Mouse (Mus musculus): ENCODE results near the gene Cdkl4. TPM values are rescaled to one million over a fixed set of nuclear protein-coding genes. Genes with fewer than 3 reads are reported as not detected.

The Cdkl4 gene
- polyA plus RNA-seq, 1 experiment from 2014 or later: 0.18 TPM

Other genes with a start within 250 kb of the Cdkl4 start
- 1.6 and 2.4 TPM in 2 replicates for gene Gm10190, start 204.3 kb downstream of the Cdkl4 start, polyA plus RNA-seq (2015; fragmentation: Nextera tagmentation; extraction: Ambion mirVana)
- gene Sos1, start 97.4 kb downstream of the Cdkl4 start, polyA plus RNA-seq (2015; fragmentation: Nextera tagmentation; extraction: Ambion mirVana): 3.1 and 4.8 TPM in 2 replicates
- gene Map4k3, start 150.7 kb upstream of the Cdkl4 start, polyA plus RNA-seq (2015; fragmentation: Nextera tagmentation; extraction: Ambion mirVana): 21.2 and 31.1 TPM in 2 replicates

Measured in limb, embryonic 15.5 days (tissue).